In the genomic region with DNA sequence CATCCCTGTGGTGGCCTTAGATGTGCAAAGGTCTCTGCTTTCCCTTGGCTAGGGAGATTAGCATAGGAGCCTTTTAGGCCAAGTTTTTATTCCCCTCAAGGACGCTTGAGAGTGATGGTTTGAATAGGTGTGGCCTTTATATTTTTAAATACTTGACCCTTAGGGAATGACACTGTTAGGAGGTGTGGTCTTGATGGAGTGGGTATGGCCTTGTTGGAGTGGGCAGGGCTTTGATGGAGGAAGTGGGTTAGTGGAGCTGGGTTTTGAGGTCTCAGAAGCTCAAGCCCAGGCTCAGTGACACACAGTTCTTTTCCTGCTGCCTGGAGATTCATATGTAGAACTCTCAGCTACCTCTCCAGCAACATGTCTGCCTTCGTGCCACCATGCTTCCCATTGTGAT, we compare ENCODE assay signal across 26 mouse cellular contexts.
DNase-seq lines count a peak whose midpoint lies in the region; ATAC-seq and TF ChIP-seq lines count a peak whose summit lies in the region.
"Had no signal": no experiment of that assay in that cellular context is flagged by ENCODE, and none has a peak within 500 bp of the region (broad histone marks: within the 10 kb centered on the region; RNA-seq: fewer than 3 reads in every experiment).

No protein-coding gene starts in this region.

- ATAC-seq in lung, embryonic 16.5 days (ENCODE audit: low read depth): peak; percentile 45; the same call in 1 of the 2 replicates
- ATAC-seq in common myeloid progenitor, adult 5-6 weeks (replicated peaks; ENCODE audit: low read depth, poor library complexity, severe bottlenecking): peak; percentile 69
- peak; percentile 52 for ATAC-seq in megakaryocyte, adult 5-6 weeks (ENCODE audit: poor library complexity, severe bottlenecking)
- ATAC-seq: forebrain, embryonic 13.5 days; forebrain, embryonic 16.5 days; hindbrain, embryonic 16.5 days; intestine, embryonic 15.5 days; Patski had no signal

- no peak for TF ChIP-seq CTCF in kidney, adult 2 months (conservative IDR thresholded peaks at IDR 0.05; ENCODE audit: insufficient read depth, insufficient read length, low read depth, low read length)

- H3K4me2 ChIP-seq in lung, embryonic 16.5 days (ENCODE audit: low read depth, low read length): no peak overlapping the region
- H3K4me2 ChIP-seq: forebrain, embryonic 13.5 days; heart, embryonic 11.5 days; hindbrain, embryonic 13.5 days; intestine, embryonic 15.5 days had no signal

- WGBS in lung, embryonic 16.5 days: 56% methylated on average over 2 of the region's 2 CpGs
- 82% methylated on average over 2 of the region's 2 CpGs for WGBS in kidney, adult 2 months

- no peak for TF ChIP-seq POLR2A in kidney, adult 2 months (IDR thresholded peaks at IDR 0.05; ENCODE audit: low read depth, low read length)

- H3K4me3 ChIP-seq in lung, embryonic 16.5 days (ENCODE audit: low read length): no peak overlapping the region
- no peak overlapping the region for H3K4me3 ChIP-seq in kidney, adult 2 months (ENCODE audit: insufficient read depth, low read depth, low read length)
- H3K4me3 ChIP-seq: forebrain, embryonic 10.5 days; forebrain, embryonic 13.5 days; hindbrain, embryonic 10.5 days; hindbrain, embryonic 13.5 days; intestine, embryonic 15.5 days had no signal

- no peaks in the 10 kb centered on the region for H3K4me1 ChIP-seq in lung, embryonic 16.5 days (replicated peaks; ENCODE audit: control insufficient read depth, insufficient read depth, low read length)
- no peaks in the 10 kb centered on the region for H3K4me1 ChIP-seq in kidney, adult 2 months (ENCODE audit: control insufficient read depth, insufficient read depth, low read length)
- H3K4me1 ChIP-seq: forebrain, embryonic 13.5 days; hindbrain, embryonic 13.5 days; intestine, embryonic 15.5 days had no signal

- no peaks in the 10 kb centered on the region for H3K27me3 ChIP-seq in lung, embryonic 16.5 days (ENCODE audit: control insufficient read depth, insufficient read depth, low read depth, low read length)
- no peaks in the 10 kb centered on the region for H3K27me3 ChIP-seq in kidney, adult 2 months (replicated peaks; ENCODE audit: control insufficient read depth, insufficient read depth, low read length)
- H3K27me3 ChIP-seq: forebrain, embryonic 13.5 days; hindbrain, embryonic 13.5 days; intestine, embryonic 15.5 days; Patski had no signal

- H3K9me3 ChIP-seq in lung, embryonic 16.5 days (ENCODE audit: control insufficient read depth, low read length): no peaks in the 10 kb centered on the region
- H3K9me3 ChIP-seq: forebrain, embryonic 10.5 days; forebrain, embryonic 13.5 days; hindbrain, embryonic 13.5 days; intestine, embryonic 15.5 days had no signal

- no peak overlapping the region for H3K9ac ChIP-seq in lung, embryonic 16.5 days (ENCODE audit: low read length)
- H3K9ac ChIP-seq: forebrain, embryonic 13.5 days; hindbrain, embryonic 13.5 days; intestine, embryonic 15.5 days had no signal

- H3K36me3 ChIP-seq in lung, embryonic 16.5 days (ENCODE audit: control insufficient read depth, insufficient read depth, low read length): no peaks in the 10 kb centered on the region
- H3K36me3 ChIP-seq in kidney, adult 2 months (ENCODE audit: control insufficient read depth, insufficient read depth, low read length): no peaks in the 10 kb centered on the region
- H3K36me3 ChIP-seq: forebrain, embryonic 10.5 days; hindbrain, embryonic 10.5 days; hindbrain, embryonic 13.5 days; intestine, embryonic 15.5 days had no signal

- no peak for DNase-seq in lung, postnatal 25 days (ENCODE audit: low spot score)
- peak; percentile 50 for DNase-seq in ES-CJ7 (ENCODE audit: low read depth, low spot score)
- no peak for DNase-seq in thymus, adult 18-20 months
- no peak for DNase-seq in layer of hippocampus, postnatal 25 days (ENCODE audit: extremely low spot score in 1 of 2, low spot score in 1 of 2)
- no peak for DNase-seq in kidney, adult 2 months
- DNase-seq: adrenal gland, postnatal 10 days; adrenal gland, postnatal 36 days; B cell, adult 2 months; cerebellum, adult 11 months; cerebellum, adult 8-10 months; cerebellum, postnatal 10 days; cerebellum, postnatal 36 days; gastrocnemius, postnatal 10 days; gastrocnemius, postnatal 36 days had no signal

- no peak overlapping the region for H3K27ac ChIP-seq in lung, embryonic 16.5 days (ENCODE audit: low read length)
- H3K27ac ChIP-seq in kidney, adult 2 months (ENCODE audit: insufficient read depth, low read depth, low read length): no peak overlapping the region
- H3K27ac ChIP-seq: forebrain, embryonic 10.5 days; forebrain, embryonic 13.5 days; hindbrain, embryonic 10.5 days; hindbrain, embryonic 13.5 days; intestine, embryonic 15.5 days had no signal
